Mouse (Mus musculus): ENCODE measurements around the gene Siglec1.
"Not testable (repeated sequence)": the region's sequence is repeated elsewhere in the genome, so short reads cannot be mapped to it uniquely, and the experiment has no call there.

Gene Siglec1

GRCm38 (mm10) chr2:131086667-131087390 is at the start of gene Siglec1:
Gene Siglec1 (minus strand): TSS chr2:131086765.
- no peak for DNase-seq (ENCODE audit: low spot score)

GRCm38 (mm10) chr2:131135521-131136139 is 49.1 kb upstream of the Siglec1 start:
- peak; percentile 3 for DNase-seq (ENCODE audit: low spot score)

GRCm38 (mm10) chr2:131134826-131135400 is 48.3 kb upstream of the Siglec1 start:
- DNase-seq (ENCODE audit: low spot score): peak; percentile 2

- DNase-seq (ENCODE audit: low spot score): peak; percentile 3
Observed at GRCm38 (mm10) chr2:131134381-131134780, 47.8 kb upstream of the Siglec1 start.

DNA sequence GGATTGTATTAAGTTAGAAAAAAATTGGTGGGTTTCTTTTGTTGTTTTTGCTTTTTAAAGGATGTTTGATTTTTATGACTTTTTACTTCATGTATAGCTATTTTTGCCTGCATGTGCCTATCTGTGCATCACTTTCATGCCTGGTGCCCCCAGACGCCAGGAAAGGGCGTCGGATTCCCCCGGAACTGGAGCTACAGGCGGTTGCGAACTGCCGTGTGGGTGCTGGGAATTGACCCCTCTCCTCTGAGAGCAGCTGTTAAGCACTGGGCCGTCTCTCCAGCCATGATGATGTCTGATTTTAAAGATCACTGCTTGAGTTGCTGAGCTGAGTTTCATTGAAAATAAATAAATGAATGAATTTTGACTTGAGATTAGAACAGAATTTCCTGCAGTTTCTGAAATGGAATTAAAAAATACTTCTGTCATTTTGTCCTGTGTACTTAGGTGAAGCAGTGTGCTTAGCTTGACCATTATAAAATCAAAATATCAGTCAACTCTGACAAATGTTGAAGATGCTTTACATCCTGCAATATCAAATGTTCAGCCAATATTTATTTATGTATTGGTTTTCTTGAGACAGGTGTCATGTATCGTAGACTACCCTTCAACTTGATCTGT is 46.5 kb upstream of the Siglec1 start, which contains the start of gene Gm11037:
Gene Gm11037, plus strand, starts transcription at position 568 of the 618 bp plus-strand sequence.
- peak; percentile 2 for DNase-seq (ENCODE audit: low spot score)

DNA sequence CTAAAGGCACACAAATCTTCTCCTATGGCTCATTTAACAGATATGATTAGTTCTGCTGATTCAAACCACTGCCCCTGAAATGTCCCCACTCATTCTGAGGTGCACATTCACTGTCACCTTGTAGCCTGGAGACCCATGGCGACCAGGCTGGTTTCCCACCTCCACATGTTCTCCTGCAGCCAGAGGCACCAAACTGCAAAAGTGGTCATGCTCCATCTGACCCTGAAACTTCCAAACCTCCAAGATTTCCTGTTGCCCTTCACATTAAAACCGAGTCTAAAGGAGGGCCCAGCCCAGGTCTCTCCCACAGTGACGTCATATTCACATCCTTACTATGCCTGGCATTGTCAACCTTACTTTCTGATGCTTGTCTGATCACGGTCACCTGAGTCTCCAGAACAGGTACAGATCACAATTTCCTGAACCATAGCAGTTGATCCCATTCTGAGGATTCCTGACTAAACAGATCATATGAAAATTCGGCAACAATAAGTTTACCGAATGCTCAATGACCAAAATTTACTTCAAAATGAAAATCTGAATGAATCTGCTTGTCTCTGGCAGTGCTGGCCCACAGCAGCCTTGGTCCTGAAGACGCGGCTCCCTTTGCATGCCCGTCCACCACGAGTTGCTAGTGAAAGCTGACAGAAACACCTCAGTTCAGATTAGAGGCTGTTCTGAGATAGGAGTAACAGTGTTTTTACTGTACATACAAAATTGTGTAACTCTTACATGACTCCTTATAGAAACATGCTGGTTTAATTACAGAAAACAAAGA is 45.7 kb upstream of the Siglec1 start:
- peak; percentile 2 for DNase-seq (ENCODE audit: low spot score)

- peak; percentile 3 for DNase-seq (ENCODE audit: low spot score)
Observed at GRCm38 (mm10) chr2:131130849-131131248, 44.3 kb upstream of the Siglec1 start.

GRCm38 (mm10) chr2:131129836-131130235 is 43.3 kb upstream of the Siglec1 start:
- DNase-seq (ENCODE audit: low spot score): peak; percentile 2

DNA sequence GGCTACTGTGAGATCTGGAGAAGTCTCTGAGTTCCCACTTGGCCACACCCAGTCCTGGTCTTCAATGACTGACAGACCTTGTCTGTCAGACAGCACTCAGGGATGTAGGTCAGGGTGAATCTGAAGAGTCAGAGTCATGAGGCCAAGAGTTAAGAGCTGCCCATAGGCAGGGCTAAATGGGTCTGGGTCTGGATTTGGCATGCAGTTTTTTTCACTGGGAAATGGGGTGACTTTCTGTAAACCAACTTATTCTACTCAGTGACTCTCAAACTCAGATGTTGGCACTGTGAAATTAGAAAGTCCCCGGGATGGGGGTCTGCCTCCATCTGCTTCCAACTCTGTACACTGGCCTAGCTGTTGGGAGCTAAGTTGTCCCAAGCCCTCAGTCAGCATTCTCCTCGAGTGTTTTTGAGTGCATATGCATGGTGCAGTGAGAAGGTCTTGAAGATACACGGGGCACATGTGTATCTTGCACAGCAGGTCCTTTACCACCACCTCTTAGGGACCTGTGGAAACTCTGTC is 42.1 kb upstream of the Siglec1 start:
- DNase-seq (ENCODE audit: low spot score): no peak

DNA sequence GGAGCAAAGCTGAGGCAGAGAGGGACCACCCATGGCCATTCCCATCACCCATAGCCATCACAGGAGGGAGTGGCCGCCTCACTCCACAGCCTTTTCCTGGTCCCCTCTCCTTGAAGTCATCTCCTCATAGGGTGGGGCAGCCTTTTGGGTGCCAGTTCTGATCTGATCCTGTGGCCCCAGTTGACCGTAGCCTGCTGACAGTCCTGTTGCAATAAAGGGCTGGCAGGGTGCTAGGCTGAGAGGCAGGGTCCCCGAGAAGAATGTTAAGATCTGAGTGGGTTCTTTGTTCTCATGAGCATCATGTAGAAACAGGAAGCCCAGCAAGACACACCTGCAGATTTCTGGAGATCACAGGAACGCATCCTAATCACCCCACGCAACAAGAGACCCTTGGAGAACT is 41.6 kb upstream of the Siglec1 start:
- DNase-seq (ENCODE audit: low spot score): peak; percentile 4

DNA sequence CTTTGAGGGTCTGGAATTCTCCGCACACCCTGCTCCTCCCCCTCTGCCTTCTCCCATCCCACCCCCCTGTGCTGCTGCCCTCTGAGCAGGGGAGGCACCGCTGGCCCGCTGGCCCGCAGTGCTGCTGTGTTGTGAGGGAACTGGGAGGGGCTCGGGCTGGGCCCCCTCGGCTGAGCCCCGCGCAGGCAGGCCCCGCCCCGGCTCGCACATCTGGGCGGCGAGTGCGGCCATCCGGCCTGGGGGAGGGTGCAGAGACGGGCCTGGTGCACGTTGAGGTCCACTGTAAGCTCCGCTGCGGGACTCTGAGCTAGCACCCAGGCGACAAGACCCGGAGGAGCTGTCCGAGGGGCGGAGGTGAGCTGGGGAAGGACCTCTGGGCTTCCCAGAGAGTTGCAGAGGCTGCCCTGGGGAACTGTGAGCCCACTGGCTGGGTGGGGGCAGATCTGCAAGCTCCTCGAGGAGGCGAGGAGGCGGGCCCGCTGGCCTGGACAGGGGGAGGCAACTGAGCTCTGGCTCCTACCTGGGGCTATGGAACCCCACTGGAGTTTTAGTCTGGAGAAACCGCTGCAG is 40.7 kb upstream of the Siglec1 start, which contains the start of gene Hspa12b:
Gene Hspa12b, plus strand, starts transcription at position 120 of the 570 bp plus-strand sequence.
- no peak for DNase-seq (ENCODE audit: low spot score)

- no peak for DNase-seq (ENCODE audit: low spot score)
Observed at GRCm38 (mm10) chr2:131125964-131126815, 39.6 kb upstream of the Siglec1 start.

GRCm38 (mm10) chr2:131125157-131125963 is 38.8 kb upstream of the Siglec1 start:
- DNase-seq (ENCODE audit: low spot score): no peak

DNA sequence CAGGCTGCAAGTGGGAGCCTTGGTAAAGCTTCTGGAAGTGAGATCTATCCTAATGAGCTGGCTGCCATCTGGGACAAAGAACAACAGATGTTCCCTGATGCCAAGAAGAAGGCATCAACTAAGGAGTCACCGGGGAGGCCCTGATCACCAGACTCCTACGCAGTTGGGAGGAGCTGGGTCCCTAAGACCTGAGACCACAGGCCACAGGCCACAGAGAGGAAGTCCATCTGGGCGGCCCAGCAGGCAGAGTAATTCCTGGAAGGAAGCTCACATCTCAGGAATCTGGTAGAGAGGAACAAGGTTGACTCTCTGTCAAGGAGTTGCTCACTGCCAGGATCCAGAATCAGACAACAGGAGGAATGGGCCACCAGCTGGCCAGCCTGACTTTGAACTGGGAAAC is 37.6 kb upstream of the Siglec1 start:
- DNase-seq (ENCODE audit: low spot score): no peak

DNA sequence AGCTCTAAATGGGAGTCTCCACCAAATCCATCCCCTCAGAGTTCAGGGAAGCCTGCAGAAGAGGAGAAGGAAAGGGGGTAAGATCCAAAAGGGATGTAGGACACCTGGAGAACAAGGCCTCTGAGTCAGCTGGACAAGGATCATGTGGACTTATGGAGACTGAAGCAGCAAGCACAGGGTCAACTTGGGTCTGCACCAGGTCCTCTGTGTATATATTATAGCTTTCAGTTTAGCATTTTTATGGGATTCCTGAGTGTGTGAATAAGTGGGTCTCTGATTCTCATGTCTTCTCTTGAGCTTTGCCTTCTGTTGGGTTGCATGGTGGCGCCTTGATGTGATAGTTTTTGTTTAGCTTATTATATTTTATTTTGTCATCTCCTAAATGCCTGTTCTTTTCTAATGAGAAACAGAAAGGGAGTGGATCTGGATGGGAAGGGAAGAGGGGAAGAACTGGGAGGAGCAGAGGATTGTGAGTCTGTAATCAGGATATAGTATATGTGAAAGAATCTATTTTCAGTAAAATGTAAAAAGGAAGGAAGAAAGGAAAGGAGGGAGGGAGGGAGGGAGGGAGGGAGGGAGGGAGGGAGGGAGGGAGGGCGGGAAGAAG is 32.5 kb upstream of the Siglec1 start:
- DNase-seq (ENCODE audit: low spot score): no peak

GRCm38 (mm10) chr2:131105989-131106388 is 19.4 kb upstream of the Siglec1 start:
- DNase-seq (ENCODE audit: low spot score): no peak

- not testable (repeated sequence) for DNase-seq (ENCODE audit: low spot score)
Observed at GRCm38 (mm10) chr2:131105061-131105460, 18.5 kb upstream of the Siglec1 start.

DNA sequence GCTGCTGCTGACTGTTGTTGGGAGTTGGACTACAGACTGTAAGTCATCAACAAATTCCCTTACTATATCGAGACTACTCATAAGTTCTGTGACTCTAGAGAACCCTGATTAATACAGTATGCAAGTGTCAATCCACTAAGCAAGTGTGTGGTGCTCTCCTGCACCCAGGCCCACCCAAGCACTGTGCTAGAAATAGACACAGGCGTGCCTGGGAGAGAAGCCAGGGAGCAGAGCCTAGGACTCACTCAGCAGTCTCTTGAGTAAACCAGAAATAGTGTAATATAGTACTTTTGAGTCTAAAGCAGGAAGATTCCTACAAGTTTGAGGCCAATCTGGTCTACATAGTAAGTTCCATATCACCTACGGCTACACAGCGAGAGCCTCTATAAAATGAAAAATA is 17.5 kb upstream of the Siglec1 start:
- no peak for DNase-seq (ENCODE audit: low spot score)

GRCm38 (mm10) chr2:131101530-131101929 is 15.0 kb upstream of the Siglec1 start:
- DNase-seq (ENCODE audit: low spot score): no peak

Measured in testis, postnatal 14 days (tissue).